Mouse (Mus musculus) CH12.LX (cell line): ENCODE results near the gene Lonp2. TPM values are rescaled to one million over a fixed set of nuclear protein-coding genes. Genes with fewer than 3 reads are reported as not detected.

Source experiments
- DNase-seq: peaks from one replicate; pipeline ENCODE4 v3.0.0-alpha.2; 2013; ENCODE audit errors: extremely low read depth
- H3K27ac ChIP-seq: 2 replicates; pipeline ENCODE4 v1.5.1; 2012; ENCODE audit warnings: low read depth, mild to moderate bottlenecking, control low read depth, moderate library complexity; ENCODE audit not compliant: insufficient read depth
- H3K27me3 ChIP-seq: replicated peaks from 2 replicates; pipeline ENCODE3; 2012; ENCODE audit warnings: inconsistent platforms
- H3K36me3 ChIP-seq, 2 experiments: replicated peaks in 1 of 2; 2 replicates each; pipeline versions ENCODE3 to v1.6.1; 2012; ENCODE audit warnings: inconsistent platforms in 1 of 2, low read length in 1 of 2, mild to moderate bottlenecking in 1 of 2, mixed read lengths in 1 of 2, moderate library complexity in 1 of 2; ENCODE audit not compliant: control insufficient read depth in 1 of 2, insufficient read depth in 1 of 2
- H3K4me1 ChIP-seq, 2 experiments: 2 replicates each; pipeline ENCODE4 v1.6.1; 2012; ENCODE audit warnings: inconsistent platforms in 1 of 2, moderate library complexity in 1 of 2; ENCODE audit not compliant: insufficient read depth in 2 of 2, control insufficient read depth in 1 of 2
- H3K4me2 ChIP-seq: 2 replicates; pipeline ENCODE4 v1.6.1; 2012; ENCODE audit warnings: low read depth, mild to moderate bottlenecking, control low read depth; ENCODE audit not compliant: poor library complexity, insufficient read depth, severe bottlenecking
- H3K4me3 ChIP-seq, 3 experiments: fragments of 150-350 bp in 1 of 3; sonication (generic) in 1 of 3; replicated peaks in 1 of 3; 2 replicates each; pipeline versions ENCODE3 to v1.5.1; 2011 to 2012; ENCODE audit warnings: low read depth in 2 of 3, low read length in 2 of 3, mild to moderate bottlenecking in 2 of 3, moderate library complexity in 2 of 3, control low read depth in 1 of 3, improper control_type of control experiment in 1 of 3, inconsistent platforms in 1 of 3, mixed read lengths in 1 of 3; ENCODE audit not compliant: poor library complexity in 1 of 3
- H3K79me2 ChIP-seq: replicated peaks from 2 replicates; pipeline ENCODE4 v1.6.1; 2012; ENCODE audit warnings: mild to moderate bottlenecking, moderate library complexity; ENCODE audit not compliant: control insufficient read depth, poor library complexity, insufficient read depth, severe bottlenecking; ENCODE audit errors: extremely low read depth
- H3K9ac ChIP-seq: 2 replicates; pipeline ENCODE4 v1.6.1; 2012; ENCODE audit warnings: low read depth, mild to moderate bottlenecking, control low read depth, moderate library complexity; ENCODE audit not compliant: insufficient read depth
- H3K9me3 ChIP-seq: replicated peaks from 2 replicates; pipeline ENCODE3; 2012; ENCODE audit warnings: low read length, inconsistent platforms, mixed read lengths
- CHD2 ChIP-seq: IDR thresholded peaks from 2 replicates; pipeline ENCODE4 v1.6.1; 2011; ENCODE audit warnings: low read length, improper control_type of control experiment
- CTCF ChIP-seq, 2 experiments: IDR thresholded peaks in 1 of 2; conservative IDR thresholded peaks in 1 of 2; 2 replicates each; pipeline ENCODE4 v1.5.1; 2011 to 2012; ENCODE audit warnings: low read depth in 2 of 2, low read length in 2 of 2, improper control_type of control experiment in 1 of 2, inconsistent platforms in 1 of 2, mild to moderate bottlenecking in 1 of 2, moderate library complexity in 1 of 2
- ELF1 ChIP-seq: IDR thresholded peaks from 2 replicates; pipeline ENCODE4 v1.6.1; 2014; ENCODE audit warnings: low read depth, mild to moderate bottlenecking, inconsistent platforms, low read length, improper control_type of control experiment
- GABPA ChIP-seq: IDR thresholded peaks from 2 replicates; pipeline ENCODE4 v1.6.1; 2012; ENCODE audit warnings: low read depth, low read length, improper control_type of control experiment, inconsistent platforms; ENCODE audit not compliant: insufficient replicate concordance
- IRF4 ChIP-seq: IDR thresholded peaks from 2 replicates; pipeline ENCODE4 v1.6.1; 2014; ENCODE audit warnings: low read depth, mild to moderate bottlenecking, inconsistent platforms, low read length, improper control_type of control experiment
- JUN ChIP-seq: IDR thresholded peaks from 2 replicates; pipeline ENCODE4 v1.6.1; 2011; ENCODE audit warnings: low read depth, mild to moderate bottlenecking, low read length, improper control_type of control experiment, moderate library complexity; ENCODE audit not compliant: insufficient read depth
- JUND ChIP-seq: conservative IDR thresholded peaks from 2 replicates; pipeline ENCODE4 v1.6.1; 2011; ENCODE audit warnings: low read depth, low read length, improper control_type of control experiment
- KAT2A ChIP-seq: IDR thresholded peaks from 2 replicates; pipeline ENCODE4 v1.6.1; 2012; ENCODE audit warnings: low read length, improper control_type of control experiment, inconsistent platforms; ENCODE audit not compliant: insufficient replicate concordance
- MAZ ChIP-seq: IDR thresholded peaks from 2 replicates; pipeline ENCODE4 v1.6.1; 2012; ENCODE audit warnings: low read depth, mild to moderate bottlenecking, inconsistent platforms, low read length, improper control_type of control experiment, moderate library complexity
- MXI1 ChIP-seq: IDR thresholded peaks from 2 replicates; pipeline ENCODE4 v1.6.1; 2011; ENCODE audit warnings: mild to moderate bottlenecking, low read depth, low read length, improper control_type of control experiment
- MYC ChIP-seq: IDR thresholded peaks from 2 replicates; pipeline ENCODE4 v1.6.1; 2011; ENCODE audit warnings: low read depth, mild to moderate bottlenecking, improper control_type of control experiment, low read length
- PAX5 ChIP-seq: IDR thresholded peaks from 2 replicates; pipeline ENCODE4 v1.6.1; 2012; ENCODE audit warnings: low read length, inconsistent platforms, mixed read lengths
- POLR2AphosphoS2 ChIP-seq: IDR thresholded peaks from 2 replicates; pipeline ENCODE4 v1.6.1; 2011; ENCODE audit warnings: low read depth, low read length, improper control_type of control experiment
- RAD21 ChIP-seq: IDR thresholded peaks from 2 replicates; pipeline ENCODE4 v1.6.1; 2011; ENCODE audit warnings: low read depth, mild to moderate bottlenecking, low read length, improper control_type of control experiment, moderate library complexity
- RCOR1 ChIP-seq: conservative IDR thresholded peaks from 2 replicates; pipeline ENCODE4 v1.6.1; 2012; ENCODE audit warnings: low read depth, mild to moderate bottlenecking, inconsistent platforms, low read length, improper control_type of control experiment
- USF1 ChIP-seq: IDR thresholded peaks from 2 replicates; pipeline ENCODE4 v1.6.1; 2014; ENCODE audit warnings: low read depth, mild to moderate bottlenecking, inconsistent platforms, low read length, improper control_type of control experiment
- USF2 ChIP-seq: conservative IDR thresholded peaks from 2 replicates; pipeline ENCODE4 v1.6.1; 2011; ENCODE audit warnings: low read depth, low read length, improper control_type of control experiment
- ZC3H11A ChIP-seq: IDR thresholded peaks from 2 replicates; pipeline ENCODE4 v1.6.1; 2012; ENCODE audit warnings: low read depth, mild to moderate bottlenecking, inconsistent platforms, low read length, improper control_type of control experiment
- ZKSCAN1 ChIP-seq: IDR thresholded peaks from 2 replicates; pipeline ENCODE4 v1.6.1; 2012; ENCODE audit warnings: low read depth, inconsistent platforms, low read length, improper control_type of control experiment, borderline replicate concordance
- dilution Hi-C: fragments of 300-500 bp; cut with MboI; formaldehyde crosslinking; loops from 2 replicates; pipeline ENCODE4 v1.14.3; 2020; ENCODE audit warnings: low sequenced_read_pairs; ENCODE audit not compliant: extremely low pct_unique_long_range_greater_than_20kb, extremely low pct_ligation_motif_present
- in situ Hi-C: fragments of 300-500 bp; cut with MboI; formaldehyde crosslinking; loops from 3 replicates; pipeline ENCODE4 v1.14.3; 2019; ENCODE audit warnings: low sequenced_read_pairs, low pct_ligation_motif_present, low pct_unique_long_range_greater_than_20kb, mixed read lengths
- polyA plus RNA-seq: library from polyadenylated mRNA; unstranded; fragments of >175 nt; gene quantifications from 2 replicates; pipeline ENCODE4 v1.2.1, GENCODE M21; 2012; ENCODE audit warnings: low read depth; ENCODE audit not compliant: insufficient read length
- total RNA-seq, 2 experiments: library from RNA; depleted of rRNA; stranded (reverse); fragments of 300-350 nt in 1 of 2; fragments of >200 nt in 1 of 2; gene quantifications; 2 replicates each; pipeline ENCODE4 v1.2.3; 2012 to 2014

The Lonp2 gene
- total and polyA plus RNA-seq, 3 experiments, result 25.6 to 27.8 (median 26.4) TPM

DNA sequence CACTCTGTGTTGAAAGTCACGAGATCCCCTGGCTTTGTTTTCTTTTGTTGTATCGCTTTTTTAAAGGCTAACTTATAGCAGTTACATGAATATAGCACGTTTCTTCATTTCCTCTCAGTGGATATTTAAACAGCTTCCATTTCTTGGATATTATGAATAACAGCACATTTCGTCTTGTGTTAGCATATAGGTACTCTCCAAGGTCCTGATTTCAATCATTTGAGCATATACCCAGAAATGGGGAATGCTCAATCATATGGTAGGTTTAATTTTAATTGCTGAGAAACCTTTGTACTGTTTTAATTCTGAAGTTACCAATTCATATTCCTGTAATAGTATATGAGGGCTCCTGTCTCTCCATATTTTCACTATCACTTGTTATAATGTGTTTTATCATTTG, 15.1 kb downstream of the Lonp2 start:
- Histone ChIP-seq H3K27me3 (no peaks in the 10 kb centered on the region), H3K9me3 (no peaks in the 10 kb centered on the region), H3K27ac (no peak overlapping the region), H3K4me1 (peaks cover 0 to 4% of the 10 kb centered on the region in 2 experiments; a peak in 1 of 4 replicates), H3K79me2 (no peaks in the 10 kb centered on the region), H3K36me3 (peaks cover 38 to 77% of the 10 kb centered on the region in 2 experiments), H3K4me3 (no peak overlapping the region), H3K9ac (no peak overlapping the region), H3K4me2 (no peak overlapping the region)
- TF ChIP-seq MXI1 (no peak), USF2 (no peak), MAZ (no peak), RCOR1 (no peak), CTCF (conservative IDR thresholded peaks at IDR 0.05 in 1 of 2, IDR thresholded peaks at IDR 0.05 in 1 of 2; ENCODE audit: low read depth in 2 of 2, low read length in 2 of 2) (no peak), JUN (no peak), POLR2AphosphoS2 (no peak), GABPA (no peak), MYC (no peak), JUND (no peak), RAD21 (no peak), ELF1 (no peak), ZKSCAN1 (no peak), IRF4 (no peak), PAX5 (no peak), KAT2A (no peak)
- DNase-seq, result no peak
- in situ Hi-C loops, result no loop called here
- dilution Hi-C loops, result no loop called here

GRCm38 (mm10) chr8:86642682-86643081, 18.8 kb downstream of the Lonp2 start:
- H3K4me3 ChIP-seq, result no peak overlapping the region
- H3K27ac ChIP-seq, result no peak overlapping the region
- peaks cover 18 to 53% of the 10 kb centered on the region in 2 experiments for H3K36me3 ChIP-seq
- in situ Hi-C loops, result no loop called here
- no peak overlapping the region for H3K4me2 ChIP-seq
- dilution Hi-C loops, result no loop called here
- TF ChIP-seq CHD2 (no peak), USF2 (no peak), ZKSCAN1 (no peak), USF1 (no peak), MAZ (no peak), ZC3H11A (no peak)
- no peaks in the 10 kb centered on the region for H3K9me3 ChIP-seq
- no peaks in the 10 kb centered on the region for H3K79me2 ChIP-seq
- no peak overlapping the region for H3K9ac ChIP-seq
- no peaks in the 10 kb centered on the region for H3K27me3 ChIP-seq
- DNase-seq, result no peak
- peaks cover 0 to 6% of the 10 kb centered on the region in 2 experiments; a peak in 1 of 4 replicates for H3K4me1 ChIP-seq
